Mouse (Mus musculus) hindbrain, embryonic 12.5 days (tissue): ENCODE measurements around the gene Asb6. TPM values are rescaled to one million over a fixed set of nuclear protein-coding genes. Genes with fewer than 3 reads are reported as not detected.
A peak's percentile ranks its signal among the peaks of the same experiment; 100 is the strongest.

Source experiments
- ATAC-seq: fragments of 200-750 bp; cut with Nextera tagmentation; 2 replicates; pipeline ENCODE4 v1.8.0; 2017; ENCODE audit warnings: moderate TSS enrichment; ENCODE audit not compliant: low FRiP score
- H3K27ac ChIP-seq: fragments of 300-500 bp; sonication (generic); 2 replicates; pipeline ENCODE4 v1.5.1; 2016; ENCODE audit warnings: mild to moderate bottlenecking
- H3K27me3 ChIP-seq: fragments of 300-500 bp; sonication (generic); 2 replicates; pipeline ENCODE4 v1.6.1; 2016; ENCODE audit warnings: mild to moderate bottlenecking
- H3K36me3 ChIP-seq: fragments of 300-500 bp; sonication (generic); 2 replicates; pipeline ENCODE4 v1.6.1; 2016; ENCODE audit warnings: mild to moderate bottlenecking
- H3K4me1 ChIP-seq: fragments of 300-500 bp; sonication (generic); 2 replicates; pipeline ENCODE4 v1.6.1; 2016
- H3K4me2 ChIP-seq: fragments of 300-500 bp; sonication (generic); replicated peaks from 2 replicates; pipeline ENCODE4 v1.6.1; 2016; ENCODE audit warnings: mild to moderate bottlenecking
- H3K4me3 ChIP-seq: fragments of 300-500 bp; sonication (generic); 2 replicates; pipeline ENCODE4 v1.5.1; 2016; ENCODE audit warnings: mild to moderate bottlenecking
- H3K9ac ChIP-seq: fragments of 300-500 bp; sonication (generic); 2 replicates; pipeline ENCODE4 v1.6.1; 2016; ENCODE audit warnings: mild to moderate bottlenecking, moderate library complexity
- H3K9me3 ChIP-seq: fragments of 300-500 bp; sonication (generic); replicated peaks from 2 replicates; pipeline ENCODE4 v1.6.1; 2016; ENCODE audit warnings: mild to moderate bottlenecking
- WGBS: fragments of 180-500 bp; shearing (Covaris S2); methylation state at CpG from one replicate; pipeline ENCODE4 v1.1.7; 2016; 5-methylcytosine and 5-hydroxymethylcytosine counted together
- polyA plus RNA-seq: library from polyadenylated mRNA; unstranded; fragments of >200 nt; fragmentation: Nextera tagmentation; extraction: Ambion mirVana; gene quantifications from 2 replicates; pipeline ENCODE4 v1.2.1, GENCODE M21; 2016

Gene Asb6
- polyA plus RNA-seq, 1 experiment from 2014 or later: 40.6 TPM

- Histone ChIP-seq H3K27me3 (peaks cover 11% of the 10 kb centered on the region), H3K4me3 (peak within 1 kb of the TSS; percentile 80), H3K4me1 (peaks cover 27% of the 10 kb centered on the region), H3K36me3 (peaks cover 9% of the 10 kb centered on the region), H3K9me3 (no peaks in the 10 kb centered on the region), H3K27ac (peak within 1 kb of the TSS; percentile 84), H3K9ac (peak within 1 kb of the TSS; percentile 94), H3K4me2 (peak within 1 kb of the TSS; percentile 79)
- peak; percentile 96 for ATAC-seq
- WGBS: under 1% methylated on average over 44 of the region's 44 CpGs
Observed at GRCm38 (mm10) chr2:30807648-30808295, 22.4 kb downstream of the Asb6 start, which contains the start of gene Ntmt1. Gene Ntmt1 (plus strand): TSS chr2:30807826.

GRCm38 (mm10) chr2:30807147-30807647, 22.9 kb downstream of the Asb6 start:
- H3K4me1 ChIP-seq: peaks cover 27% of the 10 kb centered on the region
- peak overlapping the region; percentile 94 for H3K9ac ChIP-seq
- peak; percentile 38 for ATAC-seq
- H3K4me2 ChIP-seq: peak overlapping the region; percentile 79
- peak overlapping the region; percentile 84 for H3K27ac ChIP-seq
- H3K27me3 ChIP-seq: peaks cover 16% of the 10 kb centered on the region
- H3K9me3 ChIP-seq: no peaks in the 10 kb centered on the region
- peak overlapping the region; percentile 80 for H3K4me3 ChIP-seq
- H3K36me3 ChIP-seq: peaks cover 3% of the 10 kb centered on the region; the same call in 1 of the 2 replicates
- WGBS: 5% methylated on average over 28 of the region's 28 CpGs

- no peaks in the 10 kb centered on the region for H3K36me3 ChIP-seq
- no peak overlapping the region for H3K9ac ChIP-seq
- H3K9me3 ChIP-seq: no peaks in the 10 kb centered on the region
- ATAC-seq: no peak
- 98% methylated on average over 2 of the region's 2 CpGs for WGBS
- peaks cover 34% of the 10 kb centered on the region for H3K4me1 ChIP-seq
- H3K27ac ChIP-seq: no peak overlapping the region
- peaks cover 28% of the 10 kb centered on the region for H3K27me3 ChIP-seq
- no peak overlapping the region for H3K4me3 ChIP-seq
- no peak overlapping the region for H3K4me2 ChIP-seq
Observed at GRCm38 (mm10) chr2:30805983-30806382, 24.1 kb downstream of the Asb6 start.

DNA sequence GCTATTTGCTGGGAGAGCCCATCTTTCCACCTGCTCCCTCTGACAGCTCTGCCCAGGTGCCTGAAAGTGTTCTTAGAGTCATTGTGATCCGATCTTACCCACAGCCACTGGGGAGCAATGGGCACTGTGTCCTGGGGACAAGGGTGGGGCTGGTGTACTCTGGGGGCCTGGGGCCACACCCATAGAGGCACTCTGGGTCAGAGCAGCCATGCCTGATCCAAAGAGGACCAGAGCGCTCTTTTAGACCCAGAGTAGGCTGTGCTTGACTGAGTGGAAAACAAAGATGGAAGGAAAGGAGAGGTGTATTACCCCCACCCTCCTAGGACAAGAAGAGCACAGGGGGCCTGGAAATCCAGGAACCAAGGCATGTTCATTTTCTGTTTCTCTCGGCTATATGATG, 26.5 kb downstream of the Asb6 start, which contains the start of gene 1700001O22Rik:
1700001O22Rik (minus strand) TSS at position 58 of the 400 bp plus-strand sequence.
- Histone ChIP-seq H3K4me3 (no peak within 1 kb of the TSS), H3K36me3 (no peaks in the 10 kb centered on the region), H3K4me2 (no peak within 1 kb of the TSS), H3K9ac (no peak within 1 kb of the TSS), H3K9me3 (no peaks in the 10 kb centered on the region), H3K27me3 (peaks cover 44% of the 10 kb centered on the region), H3K27ac (no peak within 1 kb of the TSS), H3K4me1 (peaks cover 19% of the 10 kb centered on the region)
- ATAC-seq: no peak
- WGBS: 81% methylated on average over 3 of the region's 3 CpGs

- no peak overlapping the region for H3K27ac ChIP-seq
- peaks cover 44% of the 10 kb centered on the region for H3K27me3 ChIP-seq
- H3K9me3 ChIP-seq: no peaks in the 10 kb centered on the region
- peak overlapping the region; percentile 48 for H3K4me3 ChIP-seq
- under 1% methylated on average over 76 of the region's 77 CpGs for WGBS
- H3K9ac ChIP-seq: peak overlapping the region; percentile 60
- peak; percentile 39; the same call in 1 of the 2 replicates for ATAC-seq
- H3K4me2 ChIP-seq: peak overlapping the region; percentile 69
- H3K4me1 ChIP-seq: peaks cover 26% of the 10 kb centered on the region
- no peaks in the 10 kb centered on the region for H3K36me3 ChIP-seq
Observed at GRCm38 (mm10) chr2:30801067-30801852, 28.9 kb downstream of the Asb6 start.

DNA sequence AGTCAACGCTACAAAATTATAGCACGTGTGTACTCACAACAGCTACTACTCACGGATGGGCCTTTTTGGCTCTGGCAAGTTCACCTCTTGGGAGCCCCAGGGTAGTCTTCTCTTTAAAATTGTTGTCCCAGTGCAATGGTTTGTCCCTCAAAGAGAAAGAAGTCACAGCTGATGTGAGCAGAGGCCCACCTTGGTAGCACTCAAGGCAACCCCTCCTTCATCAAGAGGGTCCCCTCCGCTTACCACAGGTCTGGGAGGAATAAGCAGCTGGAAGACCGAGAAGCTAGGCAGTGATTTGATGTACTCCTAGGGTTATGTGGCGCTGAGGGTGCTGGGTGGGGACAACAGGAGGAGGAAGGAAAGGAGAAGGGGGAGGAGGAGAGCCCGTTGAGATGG, 29.5 kb downstream of the Asb6 start:
- H3K9me3 ChIP-seq: no peaks in the 10 kb centered on the region
- peaks cover 44% of the 10 kb centered on the region for H3K27me3 ChIP-seq
- no peak for ATAC-seq
- H3K9ac ChIP-seq: peak overlapping the region; percentile 60
- peak overlapping the region; percentile 48 for H3K4me3 ChIP-seq
- H3K27ac ChIP-seq: no peak overlapping the region
- H3K4me2 ChIP-seq: peak overlapping the region; percentile 69
- 27% methylated on average over 7 of the region's 7 CpGs for WGBS
- no peaks in the 10 kb centered on the region for H3K36me3 ChIP-seq
- peaks cover 32% of the 10 kb centered on the region for H3K4me1 ChIP-seq

- no peaks in the 10 kb centered on the region for H3K36me3 ChIP-seq
- no peak overlapping the region for H3K4me3 ChIP-seq
- H3K4me2 ChIP-seq: no peak overlapping the region
- no peak for ATAC-seq
- 78% methylated on average over 3 of the region's 3 CpGs for WGBS
- H3K27me3 ChIP-seq: peaks cover 44% of the 10 kb centered on the region
- no peak overlapping the region for H3K9ac ChIP-seq
- H3K9me3 ChIP-seq: no peaks in the 10 kb centered on the region
- H3K27ac ChIP-seq: no peak overlapping the region
- peaks cover 40% of the 10 kb centered on the region for H3K4me1 ChIP-seq
Observed at GRCm38 (mm10) chr2:30799456-30799855, 30.7 kb downstream of the Asb6 start.

DNA sequence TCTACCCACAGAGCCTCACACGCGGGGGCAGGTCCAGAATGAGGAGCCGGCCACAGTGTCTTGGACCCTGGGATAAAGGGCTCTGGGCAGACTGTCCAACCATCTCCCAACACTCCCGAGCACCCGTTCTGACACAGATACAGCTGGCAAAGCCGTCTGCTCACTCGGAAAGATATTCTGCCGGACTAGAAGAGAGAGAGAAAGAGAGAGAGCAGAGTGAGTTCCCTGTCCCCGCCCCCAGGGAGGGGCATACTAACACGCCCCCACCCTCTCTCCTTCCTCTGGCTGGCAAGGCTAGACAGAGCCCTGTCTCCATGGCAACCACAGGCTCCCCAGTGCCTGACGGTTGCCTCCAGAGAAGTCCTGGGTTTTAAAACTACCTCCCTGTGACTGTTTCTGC, 33.8 kb downstream of the Asb6 start:
- H3K9ac ChIP-seq: peak overlapping the region; percentile 49; the same call in 1 of the 2 replicates
- 0 out of 2 replicates have a peak overlapping the region, but pooled peaks have one; percentile 13 for H3K4me3 ChIP-seq
- no peaks in the 10 kb centered on the region for H3K9me3 ChIP-seq
- 6% methylated on average over 11 of the region's 11 CpGs for WGBS
- H3K36me3 ChIP-seq: no peaks in the 10 kb centered on the region
- H3K27me3 ChIP-seq: peaks cover 20% of the 10 kb centered on the region
- peaks cover 41% of the 10 kb centered on the region for H3K4me1 ChIP-seq
- peak; percentile 78 for ATAC-seq
- peak overlapping the region; percentile 81 for H3K27ac ChIP-seq
- peak overlapping the region; percentile 45 for H3K4me2 ChIP-seq

DNA sequence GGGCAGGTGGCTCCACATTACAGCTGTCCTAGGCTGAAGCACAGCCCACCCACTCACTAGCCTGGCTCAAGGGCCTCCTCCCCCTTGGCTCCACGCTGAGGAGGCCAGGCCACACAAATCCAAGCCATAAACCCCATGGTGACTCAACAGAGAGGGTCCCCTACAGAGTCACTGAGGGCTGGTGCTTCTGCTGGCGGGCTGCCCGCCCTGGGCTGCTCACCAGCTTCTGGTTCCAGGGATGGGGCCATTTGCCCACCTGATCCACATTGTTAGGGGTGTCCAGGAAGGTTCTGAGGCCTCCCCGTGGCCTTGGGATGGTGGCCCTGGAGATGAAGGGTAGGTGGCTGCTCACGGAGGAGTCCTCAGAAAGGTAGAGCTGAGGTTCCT, 34.3 kb downstream of the Asb6 start:
- peak overlapping the region; percentile 45 for H3K4me2 ChIP-seq
- H3K27ac ChIP-seq: peak overlapping the region; percentile 81
- H3K9me3 ChIP-seq: no peaks in the 10 kb centered on the region
- 58% methylated on average over 5 of the region's 5 CpGs for WGBS
- H3K4me1 ChIP-seq: peaks cover 36% of the 10 kb centered on the region
- 0 out of 2 replicates have a peak overlapping the region, but pooled peaks have one; percentile 13 for H3K4me3 ChIP-seq
- peak overlapping the region; percentile 49 for H3K9ac ChIP-seq
- H3K27me3 ChIP-seq: peaks cover 15% of the 10 kb centered on the region
- H3K36me3 ChIP-seq: no peaks in the 10 kb centered on the region
- ATAC-seq: no peak; the same call in 1 of the 2 replicates

- WGBS: 55% methylated on average over 7 of the region's 7 CpGs
Observed at GRCm38 (mm10) chr2:30795271-30795888, 34.8 kb downstream of the Asb6 start.

GRCm38 (mm10) chr2:30794179-30795108, 35.7 kb downstream of the Asb6 start:
- H3K27ac ChIP-seq: peak overlapping the region; percentile 81
- peak overlapping the region; percentile 52 for H3K4me2 ChIP-seq
- H3K36me3 ChIP-seq: no peaks in the 10 kb centered on the region
- peak overlapping the region; percentile 31 for H3K4me3 ChIP-seq
- 0 out of 2 replicates have a peak, but pooled peaks cover under 1% of the 10 kb centered on the region for H3K27me3 ChIP-seq
- no peaks in the 10 kb centered on the region for H3K9me3 ChIP-seq
- H3K4me1 ChIP-seq: peaks cover 32% of the 10 kb centered on the region
- ATAC-seq: peak; percentile 76
- 7% methylated on average over 48 of the region's 48 CpGs for WGBS
- peak overlapping the region; percentile 56 for H3K9ac ChIP-seq

More at GRCm38 (mm10) chr2:30795271-30795888, 34.8 kb downstream of the Asb6 start:
- Histone ChIP-seq H3K4me3 (no peak overlapping the region), H3K4me1 (peaks cover 32% of the 10 kb centered on the region), H3K27me3 (peaks cover 10% of the 10 kb centered on the region), H3K9me3 (no peaks in the 10 kb centered on the region), H3K36me3 (no peaks in the 10 kb centered on the region), H3K9ac (peak overlapping the region; percentile 8; the same call in 1 of the 2 replicates), H3K4me2 (0 out of 2 replicates have a peak overlapping the region, but pooled peaks have one; percentile 4), H3K27ac (peak overlapping the region; percentile 81; the same call in 1 of the 2 replicates)
- ATAC-seq: no peak; the same call in 1 of the 2 replicates
